Comparison of ENCODE assay signal across 12 mouse cellular contexts in the genomic region with DNA sequence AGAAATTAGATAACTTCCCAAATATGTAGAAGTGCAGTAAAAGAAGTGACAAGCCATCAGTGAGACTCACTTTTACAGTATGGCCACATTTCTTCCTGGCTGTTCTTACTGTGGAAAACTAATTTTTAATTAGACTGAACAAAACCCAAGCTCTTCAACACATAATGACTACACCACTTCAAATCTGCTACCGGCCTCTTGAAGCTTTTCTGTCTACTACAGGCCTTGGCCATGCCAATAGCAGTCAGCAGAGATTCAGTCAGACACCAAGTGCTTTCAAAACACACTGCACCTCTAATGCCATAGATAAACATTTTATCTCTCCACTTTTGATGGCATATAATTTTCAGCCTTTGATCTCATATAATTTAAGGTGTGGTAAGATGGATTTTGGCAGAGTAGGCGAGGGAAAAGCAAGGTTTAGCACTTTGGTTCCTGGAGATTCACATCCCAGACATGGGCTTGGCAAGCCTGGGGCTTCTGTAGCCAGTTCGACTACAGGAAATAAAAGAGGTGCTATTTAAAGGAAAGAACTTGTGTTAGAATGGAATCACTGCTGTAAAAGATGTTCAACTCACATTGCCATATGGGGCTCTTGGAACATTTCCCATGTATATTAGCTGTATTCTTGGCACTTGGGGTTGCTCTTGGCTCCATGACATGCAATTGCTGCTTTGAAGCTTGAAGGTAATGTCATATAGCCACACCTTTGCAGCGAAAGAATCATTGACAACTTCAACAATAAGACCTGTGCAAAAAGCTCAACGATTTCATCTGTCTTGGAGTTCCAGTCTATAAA.
DNase-seq lines count a peak whose midpoint lies in the region; ATAC-seq and TF ChIP-seq lines count a peak whose summit lies in the region.
"Had no signal": no experiment of that assay in that cellular context is flagged by ENCODE, and none has a peak within 500 bp of the region (broad histone marks: within the 10 kb centered on the region; RNA-seq: fewer than 3 reads in every experiment).

No protein-coding gene starts in this region.

- H3K4me2 ChIP-seq in liver, embryonic 11.5 days: no peak overlapping the region
- no peak overlapping the region for H3K4me2 ChIP-seq in hindbrain, embryonic 11.5 days (replicated peaks; ENCODE audit: low read depth, low read length)
- H3K4me2 ChIP-seq: heart, embryonic 11.5 days; hindbrain, embryonic 14.5 days; kidney, embryonic 15.5 days had no signal

- no peaks in the 10 kb centered on the region for H3K9me3 ChIP-seq in liver, embryonic 11.5 days (ENCODE audit: control insufficient read depth, low read length)
- H3K9me3 ChIP-seq in hindbrain, embryonic 11.5 days (ENCODE audit: control insufficient read depth, low read length): no peaks in the 10 kb centered on the region
- H3K9me3 ChIP-seq: kidney, embryonic 15.5 days had no signal

- no peak overlapping the region for H3K9ac ChIP-seq in liver, embryonic 11.5 days (ENCODE audit: low read depth, low read length)
- H3K9ac ChIP-seq in hindbrain, embryonic 11.5 days (ENCODE audit: low read depth, low read length): no peak overlapping the region
- H3K9ac ChIP-seq: hindbrain, embryonic 14.5 days; kidney, embryonic 15.5 days had no signal

- peak; percentile 52 to 53 for DNase-seq in cerebellum, postnatal 10 days
- DNase-seq in cerebellum, adult 9-11 months: no peak
- DNase-seq in brain, adult 2 months (ENCODE audit: low read depth, low spot score): peak; percentile 80
- DNase-seq in layer of hippocampus, adult 2 months (ENCODE audit: low spot score in 2 of 2): peak; percentile 45 to 51
- peak; percentile 48 to 60 for DNase-seq in left cerebral cortex, postnatal 36 days (ENCODE audit: low spot score in 2 of 2)
- no peak for DNase-seq in liver, embryonic 11.5 days (ENCODE audit: low spot score)
- DNase-seq in hindbrain, embryonic 11.5 days (ENCODE audit: low spot score): no peak
- DNase-seq: thymus, postnatal 36 days had no signal

- no peak for TF ChIP-seq CTCF in layer of hippocampus, adult 2 months (conservative IDR thresholded peaks at IDR 0.05)

- H3K4me3 ChIP-seq in layer of hippocampus, adult 2 months: no peak overlapping the region
- no peak overlapping the region for H3K4me3 ChIP-seq in liver, embryonic 11.5 days (ENCODE audit: low read depth, low read length)
- H3K4me3 ChIP-seq in hindbrain, embryonic 11.5 days (ENCODE audit: low read depth, low read length): no peak overlapping the region
- H3K4me3 ChIP-seq: kidney, embryonic 15.5 days had no signal

- H3K27ac ChIP-seq in layer of hippocampus, adult 2 months: no peak overlapping the region
- H3K27ac ChIP-seq in liver, embryonic 11.5 days (ENCODE audit: low read depth, low read length): no peak overlapping the region
- H3K27ac ChIP-seq in hindbrain, embryonic 11.5 days (ENCODE audit: low read depth, low read length): no peak overlapping the region
- H3K27ac ChIP-seq: hindbrain, embryonic 14.5 days; kidney, embryonic 15.5 days had no signal

- H3K27me3 ChIP-seq in liver, embryonic 11.5 days (replicated peaks; ENCODE audit: control insufficient read depth, insufficient read depth, low read length): no peaks in the 10 kb centered on the region
- H3K27me3 ChIP-seq in hindbrain, embryonic 11.5 days (ENCODE audit: control insufficient read depth, insufficient read depth, low read length): no peaks in the 10 kb centered on the region
- H3K27me3 ChIP-seq: kidney, embryonic 15.5 days had no signal

- WGBS in liver, embryonic 11.5 days: 74% methylated on average over 5 of the region's 5 CpGs
- 85% methylated on average over 5 of the region's 5 CpGs for WGBS in hindbrain, embryonic 11.5 days

- H3K4me1 ChIP-seq in liver, embryonic 11.5 days (replicated peaks; ENCODE audit: control insufficient read depth, insufficient read depth, low read length): no peaks in the 10 kb centered on the region
- no peaks in the 10 kb centered on the region for H3K4me1 ChIP-seq in hindbrain, embryonic 11.5 days (replicated peaks; ENCODE audit: control insufficient read depth, insufficient read depth, low read length)
- H3K4me1 ChIP-seq: kidney, embryonic 15.5 days had no signal

- intact Hi-C loops in left cerebral cortex, postnatal 36 days (cut with DNase I): no loop called here

- H3K36me3 ChIP-seq in liver, embryonic 11.5 days (ENCODE audit: control insufficient read depth, insufficient read depth, low read length): no peaks in the 10 kb centered on the region
- H3K36me3 ChIP-seq in hindbrain, embryonic 11.5 days (ENCODE audit: control insufficient read depth, insufficient read depth, low read length): no peaks in the 10 kb centered on the region
- H3K36me3 ChIP-seq: kidney, embryonic 15.5 days had no signal

- no peak for ATAC-seq in liver, embryonic 11.5 days (replicated peaks; ENCODE audit: low FRiP score)
- ATAC-seq in erythroblast, adult 5-6 weeks (replicated peaks; ENCODE audit: low FRiP score, poor library complexity, severe bottlenecking): no peak
- no peak for ATAC-seq in hindbrain, embryonic 11.5 days (ENCODE audit: low FRiP score)

Comparison
In these comparisons a context has a peak if more than half of its experiments do, and no peak if none do; other contexts are left out.
1. DNase-seq: peak in cerebellum, postnatal 10 days (2 of 2), brain, adult 2 months (single experiment), layer of hippocampus, adult 2 months (2 of 2) and left cerebral cortex, postnatal 36 days (2 of 2); none in cerebellum, adult 9-11 months (single experiment), liver, embryonic 11.5 days (single experiment) and hindbrain, embryonic 11.5 days (single experiment).